Mouse (Mus musculus) liver, embryonic 14.5 days (tissue): Measurements from ENCODE around the gene Mpl.

ENCODE experiments used
- CTCF ChIP-seq: IDR thresholded peaks from 2 replicates; pipeline ENCODE4 v1.5.1; 2016; ENCODE audit warnings: antibody characterized with exemption, low read depth, control low read depth
- EP300 ChIP-seq: IDR thresholded peaks from 2 replicates; pipeline ENCODE4 v1.6.1; 2016; ENCODE audit warnings: antibody characterized with exemption, low read depth

DNA sequence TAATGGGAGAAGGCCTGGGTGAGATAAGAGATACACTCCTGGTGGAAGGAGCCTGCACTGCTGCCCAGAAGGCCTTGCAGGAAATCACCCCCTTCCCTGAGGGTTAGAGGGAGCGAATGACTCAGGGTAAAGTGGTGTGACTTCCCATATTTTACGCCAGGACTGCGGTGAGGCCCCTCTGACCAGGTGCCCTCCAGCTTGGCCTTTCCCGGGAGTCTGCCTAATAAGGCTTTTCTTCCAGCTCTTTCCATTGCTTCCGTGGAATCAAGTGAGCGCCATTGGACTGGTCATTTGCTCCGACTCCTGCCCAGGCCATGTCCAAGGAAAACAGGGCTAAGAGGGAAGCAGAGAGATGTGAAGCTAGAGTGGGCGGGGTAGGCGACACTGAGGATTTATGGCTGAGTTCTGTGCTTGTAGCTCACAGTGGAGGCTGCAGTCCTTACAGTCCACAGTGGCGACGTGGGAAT is 8.4 kb upstream of the Mpl start:
- no peak for TF ChIP-seq CTCF
- TF ChIP-seq EP300, result no peak
